Mouse (Mus musculus): Measurements from ENCODE around the gene Hoxb4. TPM values are rescaled to one million over a fixed set of nuclear protein-coding genes. Genes with fewer than 3 reads are reported as not detected.

The Hoxb4 gene
- polyA plus RNA-seq, 1 experiment from 2014 or later, result 0.77 TPM

DNA sequence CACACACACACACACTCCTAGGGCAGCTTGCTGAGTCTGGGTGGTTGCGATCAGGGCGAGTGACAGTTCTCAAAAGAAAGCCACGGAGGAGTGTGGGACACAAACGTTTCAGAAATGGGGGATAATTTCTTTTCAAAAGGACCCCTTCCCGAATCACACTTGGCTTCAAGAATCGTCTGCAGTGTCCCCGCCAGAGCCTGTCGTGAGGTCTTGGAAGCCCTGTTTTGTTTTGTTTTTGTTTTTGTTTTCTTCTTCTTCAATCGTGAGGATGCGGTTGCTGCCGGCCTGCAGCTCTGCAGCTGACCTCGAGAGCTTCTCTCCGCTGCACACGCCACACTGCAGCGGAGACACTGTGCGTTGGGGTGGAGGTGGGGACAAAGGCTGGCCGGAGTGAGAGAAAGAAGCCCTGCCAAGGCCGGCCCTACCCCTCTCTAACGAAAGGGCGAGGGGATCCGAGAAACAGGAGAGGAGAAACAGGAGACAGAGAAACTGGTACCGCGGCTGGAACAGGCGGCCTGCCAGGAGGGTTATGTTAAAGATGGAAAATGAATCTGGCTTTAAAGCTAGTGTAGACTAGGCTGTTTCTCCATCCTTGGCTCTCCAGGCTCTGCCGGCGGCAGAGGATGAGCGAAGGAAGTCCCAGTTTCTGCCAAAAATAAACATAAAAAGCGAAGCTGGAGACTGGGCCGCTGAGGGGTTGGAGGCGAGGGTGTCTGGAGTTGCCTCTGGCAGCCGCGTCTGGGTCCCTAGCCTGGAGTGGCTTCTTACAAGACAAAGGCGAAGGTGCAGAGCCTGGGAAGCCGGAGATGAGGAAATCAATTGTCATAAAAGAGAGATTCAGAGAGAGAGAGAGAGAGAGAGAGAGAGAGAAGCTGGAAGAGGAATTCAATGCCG lies 40.7 kb upstream of the Hoxb4 start:
- H3K9me3 ChIP-seq (replicated peaks; ENCODE audit: control insufficient read depth, low read length), result no peaks in the 10 kb centered on the region
- no peaks in the 10 kb centered on the region for H3K4me1 ChIP-seq (ENCODE audit: control insufficient read depth, insufficient read depth, low read length)
- no peak overlapping the region for H3K4me2 ChIP-seq
- H3K9ac ChIP-seq (ENCODE audit: low read depth, low read length), result no peak overlapping the region
- no peak overlapping the region for H3K4me3 ChIP-seq (ENCODE audit: low read depth, low read length)
- no peak for ATAC-seq (replicated peaks; ENCODE audit: insufficient number of reproducible peaks, low FRiP score, low TSS enrichment)
- no peaks in the 10 kb centered on the region for H3K36me3 ChIP-seq (ENCODE audit: control insufficient read depth, insufficient read depth, low read length)
- peaks cover 97% of the 10 kb centered on the region for H3K27me3 ChIP-seq (ENCODE audit: control insufficient read depth, insufficient read depth, low read length)
- 1% methylated on average over 35 of the region's 35 CpGs for WGBS (ENCODE audit: insufficient replicate concordance)
- no peak overlapping the region for H3K27ac ChIP-seq (ENCODE audit: low read depth, low read length)

DNA sequence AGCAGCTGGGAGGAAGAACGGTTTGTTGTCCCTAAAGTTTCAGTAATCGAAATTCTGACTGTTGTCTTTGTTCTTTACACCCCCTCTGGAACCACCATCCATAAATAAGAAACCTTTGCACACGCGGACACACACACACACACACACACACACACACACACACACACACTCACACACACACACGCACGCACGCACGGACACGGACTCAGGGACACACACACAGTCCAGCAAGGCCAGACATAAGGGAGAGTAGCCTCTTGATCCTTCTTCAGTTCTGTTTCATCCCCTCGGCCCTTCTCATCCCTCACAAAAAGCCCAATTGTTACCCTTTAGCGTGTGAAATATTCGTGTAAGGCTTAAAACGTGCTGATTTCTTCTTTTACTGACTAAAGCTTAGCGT lies 39.7 kb upstream of the Hoxb4 start:
- Histone ChIP-seq H3K36me3 (ENCODE audit: control insufficient read depth, insufficient read depth, low read length) (no peaks in the 10 kb centered on the region), H3K27ac (ENCODE audit: low read depth, low read length) (no peak overlapping the region), H3K4me1 (ENCODE audit: control insufficient read depth, insufficient read depth, low read length) (peaks cover 4% of the 10 kb centered on the region; the same call in 1 of the 2 replicates), H3K9ac (ENCODE audit: low read depth, low read length) (no peak overlapping the region), H3K4me2 (no peak overlapping the region), H3K4me3 (ENCODE audit: low read depth, low read length) (no peak overlapping the region), H3K9me3 (replicated peaks; ENCODE audit: control insufficient read depth, low read length) (no peaks in the 10 kb centered on the region), H3K27me3 (ENCODE audit: control insufficient read depth, insufficient read depth, low read length) (peaks cover 97% of the 10 kb centered on the region)
- ATAC-seq (replicated peaks; ENCODE audit: insufficient number of reproducible peaks, low FRiP score, low TSS enrichment), result no peak
- WGBS (ENCODE audit: insufficient replicate concordance), result 18% methylated on average over 14 of the region's 14 CpGs

DNA sequence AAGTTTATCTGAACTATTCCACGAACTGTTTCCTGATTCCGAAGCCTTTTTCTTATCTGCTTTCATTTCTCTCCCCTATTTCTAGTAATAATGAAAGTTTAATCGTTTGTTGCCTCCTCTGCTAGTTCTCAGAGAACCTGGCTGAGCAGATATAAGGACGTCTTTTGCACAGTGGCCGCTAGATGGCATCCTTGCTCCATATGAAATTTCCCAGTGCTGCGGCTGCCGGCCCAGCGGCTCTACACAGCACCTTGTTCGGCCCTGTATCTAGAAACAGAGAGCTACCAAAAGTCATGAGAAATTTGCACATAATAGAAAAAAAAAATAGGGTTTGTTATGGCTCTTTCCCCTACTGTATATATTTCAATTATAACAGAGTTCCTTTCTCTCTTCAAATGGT lies 39.3 kb upstream of the Hoxb4 start:
- Histone ChIP-seq H3K36me3 (ENCODE audit: control insufficient read depth, insufficient read depth, low read length) (no peaks in the 10 kb centered on the region), H3K4me1 (ENCODE audit: control insufficient read depth, insufficient read depth, low read length) (peaks cover 4% of the 10 kb centered on the region; the same call in 1 of the 2 replicates), H3K27ac (ENCODE audit: low read depth, low read length) (no peak overlapping the region), H3K4me2 (no peak overlapping the region), H3K9me3 (replicated peaks; ENCODE audit: control insufficient read depth, low read length) (no peaks in the 10 kb centered on the region), H3K4me3 (ENCODE audit: low read depth, low read length) (no peak overlapping the region), H3K9ac (ENCODE audit: low read depth, low read length) (no peak overlapping the region), H3K27me3 (ENCODE audit: control insufficient read depth, insufficient read depth, low read length) (peaks cover 97% of the 10 kb centered on the region)
- ATAC-seq (replicated peaks; ENCODE audit: insufficient number of reproducible peaks, low FRiP score, low TSS enrichment), result no peak
- WGBS (ENCODE audit: insufficient replicate concordance), result under 1% methylated on average over 9 of the region's 9 CpGs

DNA sequence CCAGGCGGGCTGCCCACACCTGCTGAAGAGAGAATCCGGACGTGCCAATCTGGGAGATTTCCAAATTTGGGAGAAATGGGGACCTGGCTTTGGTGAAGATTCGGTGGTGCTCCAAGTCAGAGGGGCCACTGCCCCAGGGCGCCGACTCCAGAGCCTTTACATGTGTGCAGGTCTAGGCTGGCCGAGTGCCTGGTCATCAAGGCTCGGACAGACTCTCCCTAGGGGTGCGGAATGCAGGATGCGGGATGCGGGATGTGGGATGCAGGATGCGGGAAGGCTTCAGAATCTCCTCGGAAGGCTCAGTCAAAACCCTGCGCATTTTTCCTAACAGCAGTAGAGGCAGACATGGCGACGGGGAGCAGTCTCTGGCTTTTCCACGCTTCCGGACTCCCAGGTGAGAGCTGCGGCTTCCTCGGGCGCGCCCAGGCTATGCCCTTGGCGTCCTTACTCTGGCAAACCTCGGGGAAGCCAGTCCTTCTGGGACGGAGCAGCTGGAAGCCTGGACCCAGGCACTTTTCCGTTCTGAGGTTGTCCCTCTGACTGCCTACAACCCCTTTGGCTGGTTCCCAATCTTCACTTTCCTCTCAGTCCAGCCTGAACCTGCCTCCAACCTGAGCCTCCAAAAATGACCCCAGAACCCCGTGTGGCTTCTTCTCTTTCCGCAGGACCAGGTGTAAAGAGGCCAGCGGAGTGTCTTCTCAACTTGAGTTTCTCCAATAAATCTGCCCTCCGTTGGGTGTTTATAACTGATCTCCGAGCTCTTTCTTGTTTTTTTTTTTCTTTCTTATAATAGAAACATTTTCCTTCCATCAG lies 38.4 kb upstream of the Hoxb4 start:
- WGBS (ENCODE audit: insufficient replicate concordance), result 3% methylated on average over 31 of the region's 31 CpGs
- ATAC-seq (replicated peaks; ENCODE audit: insufficient number of reproducible peaks, low FRiP score, low TSS enrichment), result no peak
- Histone ChIP-seq H3K4me3 (ENCODE audit: low read depth, low read length) (no peak overlapping the region), H3K27me3 (ENCODE audit: control insufficient read depth, insufficient read depth, low read length) (peaks cover 97% of the 10 kb centered on the region), H3K4me2 (no peak overlapping the region), H3K27ac (ENCODE audit: low read depth, low read length) (no peak overlapping the region), H3K9ac (ENCODE audit: low read depth, low read length) (no peak overlapping the region), H3K36me3 (ENCODE audit: control insufficient read depth, insufficient read depth, low read length) (no peaks in the 10 kb centered on the region), H3K9me3 (replicated peaks; ENCODE audit: control insufficient read depth, low read length) (no peaks in the 10 kb centered on the region), H3K4me1 (ENCODE audit: control insufficient read depth, insufficient read depth, low read length) (peaks cover 9% of the 10 kb centered on the region; the same call in 1 of the 2 replicates)

DNA sequence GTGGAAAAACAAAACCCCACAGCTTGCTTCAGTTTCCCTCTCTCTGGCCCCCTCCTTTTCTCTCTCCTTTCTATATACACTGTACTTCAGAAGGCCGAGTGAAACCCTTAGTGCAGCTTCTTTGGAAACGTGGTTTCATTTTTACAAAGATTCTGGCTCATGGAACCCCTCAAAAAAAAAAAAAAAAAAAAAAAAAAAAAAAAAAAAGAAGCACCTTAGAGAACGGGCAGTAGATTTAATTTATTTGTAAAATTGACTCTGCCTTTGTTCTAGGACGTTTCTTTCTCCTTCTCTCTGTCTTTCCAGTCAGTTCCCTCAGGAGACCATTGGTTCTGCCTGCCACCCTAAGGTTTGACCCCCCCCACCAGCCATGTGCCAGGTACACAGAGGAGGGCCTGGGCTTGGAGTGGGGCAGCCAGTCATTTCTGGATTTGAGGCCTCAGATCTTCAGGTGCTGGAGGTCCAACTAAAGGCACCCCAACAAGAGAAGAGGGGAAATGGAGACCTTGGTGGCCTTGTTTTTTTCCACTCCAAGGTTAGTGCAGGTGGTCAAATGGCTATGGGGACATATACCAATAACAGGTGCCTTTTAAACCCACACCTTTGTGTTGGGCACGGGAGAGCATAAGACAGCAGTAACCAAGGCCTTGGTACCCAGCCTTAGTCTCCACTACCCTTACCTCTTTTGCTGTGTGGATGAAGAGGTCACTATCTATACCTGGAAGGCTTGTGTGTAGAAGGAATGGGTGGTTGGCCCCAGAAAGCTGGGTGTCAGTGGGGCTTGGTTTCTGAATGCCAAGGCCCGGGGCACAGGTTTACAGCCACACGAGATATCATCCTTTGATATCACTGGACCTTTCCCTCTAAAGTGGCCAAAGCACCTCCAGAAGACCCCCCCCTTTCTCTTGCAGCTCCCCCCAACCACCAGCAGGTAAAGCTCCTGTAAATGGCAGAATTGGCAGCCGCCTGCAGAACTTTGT lies 37.4 kb upstream of the Hoxb4 start:
- Histone ChIP-seq H3K27ac (ENCODE audit: low read depth, low read length) (no peak overlapping the region), H3K4me3 (ENCODE audit: low read depth, low read length) (no peak overlapping the region), H3K9me3 (replicated peaks; ENCODE audit: control insufficient read depth, low read length) (no peaks in the 10 kb centered on the region), H3K9ac (ENCODE audit: low read depth, low read length) (no peak overlapping the region), H3K4me2 (no peak overlapping the region), H3K4me1 (ENCODE audit: control insufficient read depth, insufficient read depth, low read length) (peaks cover 9% of the 10 kb centered on the region; the same call in 1 of the 2 replicates), H3K36me3 (ENCODE audit: control insufficient read depth, insufficient read depth, low read length) (no peaks in the 10 kb centered on the region), H3K27me3 (ENCODE audit: control insufficient read depth, insufficient read depth, low read length) (peaks cover 96% of the 10 kb centered on the region)
- 11% methylated on average over 8 of the region's 8 CpGs for WGBS (ENCODE audit: insufficient replicate concordance)
- ATAC-seq (replicated peaks; ENCODE audit: insufficient number of reproducible peaks, low FRiP score, low TSS enrichment), result no peak

DNA sequence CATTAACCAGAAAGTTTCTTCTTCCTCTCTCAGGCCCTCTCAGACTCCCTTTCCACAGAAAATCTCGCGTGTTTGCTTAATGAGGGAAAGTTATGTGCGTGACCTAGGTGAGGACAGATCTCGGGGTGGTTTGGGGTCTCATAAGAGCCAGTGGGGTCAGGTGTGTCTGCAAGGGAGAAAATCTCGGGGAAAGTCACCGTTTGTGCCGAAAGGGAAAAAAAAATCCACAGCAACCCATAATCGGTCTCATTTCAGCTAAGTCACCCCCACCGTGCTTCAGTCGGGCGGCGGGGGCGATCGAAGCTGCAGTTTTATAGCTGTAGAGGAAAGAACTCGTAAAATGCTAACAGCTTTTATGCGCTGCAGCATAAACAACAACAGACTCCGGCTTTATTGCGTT lies 36.7 kb upstream of the Hoxb4 start:
- H3K4me1 ChIP-seq (ENCODE audit: control insufficient read depth, insufficient read depth, low read length), result peaks cover 9% of the 10 kb centered on the region; the same call in 1 of the 2 replicates
- no peaks in the 10 kb centered on the region for H3K36me3 ChIP-seq (ENCODE audit: control insufficient read depth, insufficient read depth, low read length)
- H3K27me3 ChIP-seq (ENCODE audit: control insufficient read depth, insufficient read depth, low read length), result peaks cover 96% of the 10 kb centered on the region
- 5% methylated on average over 18 of the region's 18 CpGs for WGBS (ENCODE audit: insufficient replicate concordance)
- H3K9ac ChIP-seq (ENCODE audit: low read depth, low read length), result no peak overlapping the region
- no peak overlapping the region for H3K4me3 ChIP-seq (ENCODE audit: low read depth, low read length)
- H3K27ac ChIP-seq (ENCODE audit: low read depth, low read length), result no peak overlapping the region
- H3K4me2 ChIP-seq, result no peak overlapping the region
- H3K9me3 ChIP-seq (replicated peaks; ENCODE audit: control insufficient read depth, low read length), result no peaks in the 10 kb centered on the region
- no peak for ATAC-seq (replicated peaks; ENCODE audit: insufficient number of reproducible peaks, low FRiP score, low TSS enrichment)

- H3K4me1 ChIP-seq (ENCODE audit: control insufficient read depth, insufficient read depth, low read length), result peaks cover 14% of the 10 kb centered on the region; the same call in 1 of the 2 replicates
- H3K9me3 ChIP-seq (replicated peaks; ENCODE audit: control insufficient read depth, low read length), result no peaks in the 10 kb centered on the region
- H3K4me2 ChIP-seq, result no peak within 1 kb of the TSS
- no peak for ATAC-seq (replicated peaks; ENCODE audit: insufficient number of reproducible peaks, low FRiP score, low TSS enrichment)
- peaks cover 96% of the 10 kb centered on the region for H3K27me3 ChIP-seq (ENCODE audit: control insufficient read depth, insufficient read depth, low read length)
- no peak within 1 kb of the TSS for H3K4me3 ChIP-seq (ENCODE audit: low read depth, low read length)
- 2% methylated on average over 27 of the region's 27 CpGs for WGBS (ENCODE audit: insufficient replicate concordance)
- no peak within 1 kb of the TSS for H3K27ac ChIP-seq (ENCODE audit: low read depth, low read length)
- H3K36me3 ChIP-seq (ENCODE audit: control insufficient read depth, insufficient read depth, low read length), result no peaks in the 10 kb centered on the region
- H3K9ac ChIP-seq (ENCODE audit: low read depth, low read length), result no peak within 1 kb of the TSS
Observed at GRCm38 (mm10) chr11:96281855-96282570, 36.1 kb upstream of the Hoxb4 start, which contains the start of gene Hoxb8. Gene Hoxb8, plus strand, starts transcription at chr11:96281905.
